Mouse (Mus musculus) forebrain, embryonic 15.5 days (tissue): ENCODE results near the gene Zfp57. TPM values are rescaled to one million over a fixed set of nuclear protein-coding genes. Genes with fewer than 3 reads are reported as not detected.
A peak's percentile ranks its signal among the peaks of the same experiment; 100 is the strongest.
"Not testable (repeated sequence)": the region's sequence is repeated elsewhere in the genome, so short reads cannot be mapped to it uniquely, and the experiment has no call there.

Experiments
- ATAC-seq: fragments of 200-750 bp; cut with Nextera tagmentation; replicated peaks from 2 replicates; pipeline ENCODE4 v1.8.0; 2017; ENCODE audit warnings: mild to moderate bottlenecking, moderate TSS enrichment, moderate library complexity
- H3K27ac ChIP-seq: fragments of 300-500 bp; sonication (generic); replicated peaks from 2 replicates; pipeline ENCODE4 v1.5.1; 2015; ENCODE audit warnings: mild to moderate bottlenecking, inconsistent platforms
- H3K27me3 ChIP-seq: fragments of 300-500 bp; sonication (generic); 2 replicates; pipeline ENCODE4 v1.6.1; 2015; ENCODE audit warnings: inconsistent platforms
- H3K36me3 ChIP-seq: fragments of 300-500 bp; sonication (generic); 2 replicates; pipeline ENCODE4 v1.6.1; 2015; ENCODE audit warnings: mild to moderate bottlenecking, inconsistent platforms
- H3K4me1 ChIP-seq: fragments of 300-500 bp; sonication (generic); 2 replicates; pipeline ENCODE4 v1.6.1; 2015; ENCODE audit warnings: inconsistent platforms
- H3K4me2 ChIP-seq: fragments of 300-500 bp; sonication (generic); replicated peaks from 2 replicates; pipeline ENCODE4 v1.6.1; 2015; ENCODE audit warnings: mild to moderate bottlenecking, inconsistent platforms
- H3K4me3 ChIP-seq: fragments of 300-500 bp; sonication (generic); 2 replicates; pipeline ENCODE4 v1.5.1; 2015; ENCODE audit warnings: mild to moderate bottlenecking, inconsistent platforms
- H3K9ac ChIP-seq: fragments of 300-500 bp; sonication (generic); replicated peaks from 2 replicates; pipeline ENCODE4 v1.6.1; 2015; ENCODE audit warnings: mild to moderate bottlenecking, inconsistent platforms
- H3K9me3 ChIP-seq: fragments of 300-500 bp; sonication (generic); 2 replicates; pipeline ENCODE4 v1.6.1; 2016; ENCODE audit warnings: inconsistent platforms
- WGBS: fragments of 180-500 bp; shearing (Covaris S2); methylation state at CpG from one replicate; pipeline ENCODE4 v1.1.7; 2015; ENCODE audit warnings: mixed read lengths; 5-methylcytosine and 5-hydroxymethylcytosine counted together
- polyA plus RNA-seq: library from polyadenylated mRNA; unstranded; fragments of >200 nt; fragmentation: Nextera tagmentation; extraction: Ambion mirVana; gene quantifications from 2 replicates; pipeline ENCODE4 v1.2.1, GENCODE M21; 2015

Zfp57 gene
- polyA plus RNA-seq, 1 experiment from 2014 or later = 329 TPM

- Histone ChIP-seq H3K36me3 (no peaks in the 10 kb centered on the region), H3K4me3 (no peak overlapping the region), H3K9ac (no peak overlapping the region), H3K27me3 (no peaks in the 10 kb centered on the region), H3K27ac (no peak overlapping the region), H3K4me1 (no peaks in the 10 kb centered on the region; the same call in 1 of the 2 replicates), H3K9me3 (no peaks in the 10 kb centered on the region), H3K4me2 (no peak overlapping the region)
- WGBS = 76% methylated on average over 2 of the region's 2 CpGs
- ATAC-seq = no peak
Observed at GRCm38 (mm10) chr17:36998477-36998876, 2.5 kb upstream of the Zfp57 start.

- Histone ChIP-seq H3K4me3 (peak overlapping the region; percentile 99), H3K27me3 (no peaks in the 10 kb centered on the region), H3K9ac (peak overlapping the region; percentile 100), H3K27ac (peak overlapping the region; percentile 98), H3K9me3 (no peaks in the 10 kb centered on the region), H3K4me1 (peaks cover 29% of the 10 kb centered on the region), H3K36me3 (peaks cover 29% of the 10 kb centered on the region), H3K4me2 (peak overlapping the region; percentile 60)
- ATAC-seq = peak; percentile 86
- under 1% methylated on average over 49 of the region's 49 CpGs for WGBS
Observed at GRCm38 (mm10) chr17:37002364-37003330, 1.7 kb downstream of the Zfp57 start.

DNA sequence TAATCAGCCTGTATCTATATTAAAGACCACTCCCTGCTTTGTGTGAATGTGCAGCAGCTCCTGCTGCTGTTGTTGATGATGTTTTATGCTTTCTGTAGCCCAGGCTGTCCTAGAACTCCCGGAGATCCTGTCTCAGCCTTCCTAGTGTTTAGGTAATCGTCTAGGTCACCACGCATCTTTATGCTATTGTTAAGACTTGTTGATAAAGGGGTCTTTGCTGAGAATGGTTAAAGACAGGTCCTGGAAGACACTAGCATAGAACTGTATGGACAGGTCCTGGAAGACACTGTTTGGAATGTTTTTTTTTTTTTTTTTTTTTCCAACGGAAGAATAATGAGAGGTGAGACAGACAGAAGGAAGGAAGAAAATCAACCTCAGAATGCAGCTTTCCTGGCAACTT, 2.4 kb downstream of the Zfp57 start:
- H3K4me2 ChIP-seq = peak overlapping the region; percentile 60
- H3K36me3 ChIP-seq = peaks cover 35% of the 10 kb centered on the region
- WGBS = 15% methylated on average over 4 of the region's 4 CpGs
- peak overlapping the region; percentile 99 for H3K4me3 ChIP-seq
- H3K9me3 ChIP-seq = no peaks in the 10 kb centered on the region
- peaks cover 32% of the 10 kb centered on the region for H3K4me1 ChIP-seq
- H3K27me3 ChIP-seq = no peaks in the 10 kb centered on the region
- H3K9ac ChIP-seq = peak overlapping the region; percentile 100
- peak overlapping the region; percentile 98 for H3K27ac ChIP-seq
- ATAC-seq = peak; percentile 35

GRCm38 (mm10) chr17:37008161-37008560, 7.2 kb downstream of the Zfp57 start:
- no peak overlapping the region for H3K4me2 ChIP-seq
- no peaks in the 10 kb centered on the region for H3K9me3 ChIP-seq
- H3K4me1 ChIP-seq = peaks cover 38% of the 10 kb centered on the region
- ATAC-seq = no peak
- no peak overlapping the region for H3K27ac ChIP-seq
- H3K4me3 ChIP-seq = no peak overlapping the region
- no peak overlapping the region for H3K9ac ChIP-seq
- peaks cover 68% of the 10 kb centered on the region for H3K36me3 ChIP-seq
- WGBS = 93% methylated on average over 6 of the region's 6 CpGs
- H3K27me3 ChIP-seq = no peaks in the 10 kb centered on the region

- H3K9ac ChIP-seq = no peak overlapping the region
Observed at GRCm38 (mm10) chr17:37009460-37010042, 8.6 kb downstream of the Zfp57 start.

DNA sequence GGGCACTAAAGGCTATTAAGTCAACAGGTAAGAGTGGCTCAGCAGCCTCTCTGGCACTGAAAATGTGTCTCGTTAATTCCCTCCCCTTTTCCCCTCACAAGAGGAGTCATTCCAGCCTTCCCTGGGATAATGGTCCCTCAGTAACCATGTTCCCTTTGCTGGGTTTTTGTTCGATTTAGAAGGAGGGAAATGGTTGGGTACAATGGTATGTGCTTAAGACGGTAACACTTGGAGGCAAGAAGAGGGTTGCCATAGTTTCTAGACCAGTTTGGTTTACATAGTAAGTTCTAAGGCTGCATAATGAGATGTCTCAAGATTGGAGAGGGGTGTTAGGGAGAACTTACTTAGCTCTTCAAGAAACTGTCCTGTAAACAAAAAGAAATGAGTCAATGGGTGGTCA, 10.8 kb downstream of the Zfp57 start:
- H3K4me3 ChIP-seq = no peak overlapping the region
- peaks cover 18% of the 10 kb centered on the region for H3K4me1 ChIP-seq
- no peaks in the 10 kb centered on the region for H3K9me3 ChIP-seq
- H3K27me3 ChIP-seq = no peaks in the 10 kb centered on the region
- peaks cover 48% of the 10 kb centered on the region for H3K36me3 ChIP-seq
- peak; percentile 27; the same call in 1 of the 2 replicates for ATAC-seq
- H3K27ac ChIP-seq = no peak overlapping the region
- WGBS = 53% methylated on average over 3 of the region's 3 CpGs
- H3K9ac ChIP-seq = no peak overlapping the region
- no peak overlapping the region for H3K4me2 ChIP-seq

More at GRCm38 (mm10) chr17:37009460-37010042, 8.6 kb downstream of the Zfp57 start:
- H3K27me3 ChIP-seq = no peaks in the 10 kb centered on the region
- 97% methylated on average over 17 of the region's 17 CpGs for WGBS
- peaks cover 28% of the 10 kb centered on the region for H3K4me1 ChIP-seq
- no peaks in the 10 kb centered on the region for H3K9me3 ChIP-seq
- ATAC-seq = no peak
- H3K36me3 ChIP-seq = peaks cover 66% of the 10 kb centered on the region
- H3K4me2 ChIP-seq = no peak overlapping the region
- no peak overlapping the region for H3K27ac ChIP-seq
- no peak overlapping the region for H3K4me3 ChIP-seq

DNA sequence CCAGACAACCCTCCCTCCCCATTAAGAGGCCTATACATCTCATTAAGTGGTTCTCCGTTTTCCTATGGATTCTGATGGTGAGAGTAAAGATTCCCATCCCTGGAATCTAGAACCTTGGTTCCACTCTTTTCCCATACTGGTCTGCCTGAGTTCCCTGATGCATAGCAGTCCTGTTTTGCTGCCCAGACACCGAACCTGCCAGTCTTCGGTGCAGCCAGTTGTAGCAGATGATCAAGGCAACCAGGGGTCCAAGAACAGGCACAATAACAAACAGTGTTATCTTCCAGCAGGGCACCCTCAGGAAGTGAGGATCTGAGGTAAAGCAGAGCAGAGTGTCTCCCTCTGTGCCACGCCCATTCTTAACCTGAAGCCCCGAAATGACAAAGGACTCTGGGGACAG, 11.2 kb downstream of the Zfp57 start:
- Histone ChIP-seq H3K9me3 (no peaks in the 10 kb centered on the region), H3K9ac (no peak overlapping the region), H3K27ac (no peak overlapping the region), H3K27me3 (no peaks in the 10 kb centered on the region), H3K4me2 (no peak overlapping the region), H3K4me1 (peaks cover 14% of the 10 kb centered on the region), H3K36me3 (peaks cover 44% of the 10 kb centered on the region), H3K4me3 (no peak overlapping the region)
- ATAC-seq = 0 out of 2 replicates have a peak, but pooled peaks have one; percentile 7
- WGBS = 87% methylated on average over 5 of the region's 5 CpGs

GRCm38 (mm10) chr17:37016333-37016732, 15.4 kb downstream of the Zfp57 start:
- no peak for ATAC-seq
- H3K4me2 ChIP-seq = no peak overlapping the region
- H3K4me3 ChIP-seq = no peak overlapping the region
- no peak overlapping the region for H3K9ac ChIP-seq
- peaks cover 4% of the 10 kb centered on the region for H3K36me3 ChIP-seq
- H3K4me1 ChIP-seq = peaks cover 4% of the 10 kb centered on the region; the same call in 1 of the 2 replicates
- H3K9me3 ChIP-seq = no peaks in the 10 kb centered on the region
- no peak overlapping the region for H3K27ac ChIP-seq
- no peaks in the 10 kb centered on the region for H3K27me3 ChIP-seq

DNA sequence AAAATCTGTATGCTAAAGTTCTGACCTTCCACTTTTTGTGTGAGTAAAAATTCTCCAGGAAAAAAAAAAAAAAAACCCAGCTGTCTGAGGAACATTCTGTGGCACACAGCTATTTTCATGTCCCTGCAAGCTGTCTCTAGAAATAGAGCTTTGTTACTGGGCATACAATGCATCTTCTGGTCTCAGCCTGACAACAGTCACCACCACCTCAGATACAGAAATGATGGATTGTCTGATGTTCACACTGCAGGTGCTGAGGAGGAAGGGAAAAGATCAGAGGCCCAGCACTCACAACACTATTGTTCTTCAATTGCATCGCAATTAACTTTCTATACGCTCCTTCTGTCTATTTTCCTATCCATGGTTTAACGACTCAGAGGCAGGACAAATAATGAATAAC, 17.4 kb downstream of the Zfp57 start:
- Histone ChIP-seq H3K4me2 (no peak overlapping the region), H3K27me3 (no peaks in the 10 kb centered on the region), H3K9ac (no peak overlapping the region), H3K9me3 (no peaks in the 10 kb centered on the region), H3K4me1 (no peaks in the 10 kb centered on the region), H3K4me3 (no peak overlapping the region), H3K27ac (0 out of 2 replicates have a peak overlapping the region, but pooled peaks have one; percentile 11), H3K36me3 (no peaks in the 10 kb centered on the region)
- no peak for ATAC-seq
- 38% methylated on average over 3 of the region's 3 CpGs for WGBS

DNA sequence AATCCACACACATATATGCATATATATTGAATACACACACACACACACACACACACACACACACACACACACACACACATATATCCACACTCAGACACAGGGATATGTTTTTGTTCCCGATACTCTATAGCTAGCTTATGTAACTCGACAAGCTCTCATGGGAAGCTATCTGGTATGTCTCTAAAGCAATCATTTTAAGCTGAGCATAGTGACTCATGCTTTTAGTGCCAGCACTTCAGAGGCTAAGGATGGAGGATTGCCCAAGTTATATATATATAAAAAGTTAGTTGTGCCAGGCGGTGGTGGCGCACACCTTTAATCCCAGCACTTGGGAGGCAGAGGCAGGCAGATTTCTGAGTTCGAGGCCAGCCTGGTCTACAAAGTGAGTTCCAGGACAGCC, 18.3 kb downstream of the Zfp57 start:
- H3K9ac ChIP-seq, H3K4me3 ChIP-seq, H3K27ac ChIP-seq, H3K36me3 ChIP-seq, H3K27me3 ChIP-seq, ATAC-seq, H3K4me1 ChIP-seq, H3K9me3 ChIP-seq, H3K4me2 ChIP-seq: not testable (repeated sequence)
- WGBS = 95% methylated on average over 5 of the region's 5 CpGs

- no peak within 1 kb of the TSS for H3K4me2 ChIP-seq
- no peaks in the 10 kb centered on the region for H3K9me3 ChIP-seq
- H3K4me3 ChIP-seq = no peak within 1 kb of the TSS
- H3K9ac ChIP-seq = no peak within 1 kb of the TSS
- no peaks in the 10 kb centered on the region for H3K36me3 ChIP-seq
- H3K4me1 ChIP-seq = peaks cover 3% of the 10 kb centered on the region; the same call in 1 of the 2 replicates
- WGBS = 75% methylated on average over 9 of the region's 9 CpGs
- no peak within 1 kb of the TSS for H3K27ac ChIP-seq
- H3K27me3 ChIP-seq = no peaks in the 10 kb centered on the region
- ATAC-seq = no peak
Observed at GRCm38 (mm10) chr17:37022628-37023576, 21.9 kb downstream of the Zfp57 start, which contains the start of gene Mog. Gene Mog (minus strand): TSS chr17:37023398.
